In the genomic region with DNA sequence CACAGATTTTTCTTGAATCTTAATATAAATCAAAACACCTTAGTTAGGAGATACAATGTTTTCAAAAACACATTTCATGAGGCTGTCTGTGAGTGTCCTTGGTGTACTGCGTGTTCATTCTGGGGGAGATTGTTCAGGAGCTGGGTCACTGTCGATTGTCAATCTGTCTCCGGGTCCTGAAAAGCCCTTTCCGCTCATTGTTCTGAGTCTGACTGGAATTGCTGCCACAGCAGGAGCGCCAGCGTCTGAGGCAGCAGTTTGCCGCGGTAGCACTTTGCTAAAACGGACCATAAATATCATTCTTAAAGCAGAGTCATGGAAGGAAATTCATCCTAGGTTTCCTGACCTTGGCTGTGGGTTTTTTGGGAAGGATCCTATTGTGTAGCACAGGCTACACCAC, we compare ENCODE assay signal across 14 mouse cellular contexts. TPM values are rescaled to one million over a fixed set of nuclear protein-coding genes. Genes with fewer than 3 reads are reported as not detected.
DNase-seq lines count a peak whose midpoint lies in the region; ATAC-seq lines count a peak whose summit lies in the region.
"Had no signal": no experiment of that assay in that cellular context is flagged by ENCODE, and none has a peak within 500 bp of the region (broad histone marks: within the 10 kb centered on the region; RNA-seq: fewer than 3 reads in every experiment).

No protein-coding gene starts in this region.

- H3K4me3 ChIP-seq in liver, embryonic 16.5 days (ENCODE audit: low read depth, low read length): no peak overlapping the region
- no peak overlapping the region for H3K4me3 ChIP-seq in liver, embryonic 12.5 days
- no peak overlapping the region for H3K4me3 ChIP-seq in heart, embryonic 16.5 days (ENCODE audit: low read length)
- H3K4me3 ChIP-seq: stomach, embryonic 15.5 days had no signal

- H3K4me2 ChIP-seq in liver, embryonic 16.5 days (ENCODE audit: low read depth, low read length): no peak overlapping the region
- H3K4me2 ChIP-seq in liver, embryonic 12.5 days: no peak overlapping the region
- no peak overlapping the region for H3K4me2 ChIP-seq in heart, embryonic 16.5 days (ENCODE audit: low read depth, low read length)
- H3K4me2 ChIP-seq: stomach, embryonic 15.5 days had no signal

- no peaks in the 10 kb centered on the region for H3K36me3 ChIP-seq in liver, embryonic 16.5 days (ENCODE audit: control insufficient read depth, insufficient read depth)
- no peaks in the 10 kb centered on the region for H3K36me3 ChIP-seq in liver, embryonic 12.5 days
- H3K36me3 ChIP-seq in heart, embryonic 16.5 days (ENCODE audit: control insufficient read depth, insufficient read depth): no peaks in the 10 kb centered on the region
- H3K36me3 ChIP-seq: stomach, embryonic 15.5 days had no signal

- DNase-seq in adrenal gland, postnatal 14 days: peak; percentile 31
- DNase-seq in adrenal gland, postnatal 4 days (ENCODE audit: low spot score in 2 of 2): no peak
- peak; percentile 48 to 56 for DNase-seq in kidney, postnatal 36 days
- DNase-seq in right cerebral cortex, postnatal 36 days (ENCODE audit: low spot score in 2 of 2): no peak
- no peak for DNase-seq in left cerebral cortex, adult 11 months (ENCODE audit: low spot score)

- H3K27me3 ChIP-seq in liver, embryonic 16.5 days (ENCODE audit: control insufficient read depth, insufficient read depth, low read depth, low read length): no peaks in the 10 kb centered on the region
- H3K27me3 ChIP-seq in liver, embryonic 12.5 days (replicated peaks): no peaks in the 10 kb centered on the region; the same call in 1 of the 2 replicates
- H3K27me3 ChIP-seq in heart, embryonic 16.5 days (ENCODE audit: control insufficient read depth, insufficient read depth, low read length): no peaks in the 10 kb centered on the region
- H3K27me3 ChIP-seq: stomach, embryonic 15.5 days had no signal

- H3K27ac ChIP-seq in liver, embryonic 16.5 days (ENCODE audit: low read length): no peak overlapping the region
- no peak overlapping the region for H3K27ac ChIP-seq in liver, embryonic 12.5 days
- H3K27ac ChIP-seq in heart, embryonic 16.5 days (ENCODE audit: low read length): peak overlapping the region; percentile 40; the same call in 1 of the 2 replicates
- H3K27ac ChIP-seq: stomach, embryonic 15.5 days had no signal

- WGBS in liver, embryonic 16.5 days (ENCODE audit: insufficient replicate concordance): 36% methylated on average over 9 of the region's 9 CpGs
- 45% methylated on average over 9 of the region's 9 CpGs for WGBS in liver, embryonic 12.5 days (ENCODE audit: insufficient replicate concordance)
- WGBS in heart, embryonic 16.5 days: 48% methylated on average over 9 of the region's 9 CpGs

- ATAC-seq in liver, embryonic 16.5 days (ENCODE audit: low read depth): peak; percentile 19; the same call in 1 of the 2 replicates
- ATAC-seq in liver, embryonic 12.5 days: no peak
- ATAC-seq in heart, embryonic 16.5 days (replicated peaks; ENCODE audit: extremely low read depth, insufficient read depth, low FRiP score): no peak; the same call in 1 of the 2 replicates

- H3K9me3 ChIP-seq in liver, embryonic 16.5 days (replicated peaks; ENCODE audit: control insufficient read depth, low read length): no peaks in the 10 kb centered on the region
- H3K9me3 ChIP-seq in liver, embryonic 12.5 days (replicated peaks): no peaks in the 10 kb centered on the region
- H3K9me3 ChIP-seq in heart, embryonic 16.5 days (replicated peaks; ENCODE audit: control insufficient read depth, low read length): no peaks in the 10 kb centered on the region
- H3K9me3 ChIP-seq: stomach, embryonic 15.5 days had no signal

- no peak overlapping the region for H3K9ac ChIP-seq in liver, embryonic 16.5 days (ENCODE audit: low read depth, low read length)
- H3K9ac ChIP-seq in liver, embryonic 12.5 days: no peak overlapping the region
- no peak overlapping the region for H3K9ac ChIP-seq in heart, embryonic 16.5 days (ENCODE audit: low read length)
- H3K9ac ChIP-seq: stomach, embryonic 15.5 days had no signal

- H3K4me1 ChIP-seq in liver, embryonic 16.5 days (ENCODE audit: control insufficient read depth, low read depth, low read length): no peaks in the 10 kb centered on the region
- H3K4me1 ChIP-seq in liver, embryonic 12.5 days: no peaks in the 10 kb centered on the region
- H3K4me1 ChIP-seq in heart, embryonic 16.5 days (ENCODE audit: control insufficient read depth, insufficient read depth, low read length): no peaks in the 10 kb centered on the region
- H3K4me1 ChIP-seq: stomach, embryonic 15.5 days had no signal

RNA-seq across cellular contexts. Expression of a gene that starts 19.3 kb away (rescaled TPM):
- not detected in 2 replicates for total RNA-seq in adrenal gland, postnatal 14 days (2021)
- not detected for total RNA-seq in adrenal gland, postnatal 4 days (2021)
- not detected in 2 replicates for polyA plus RNA-seq in liver, embryonic 16.5 days (2015; fragmentation: Nextera tagmentation; extraction: Ambion mirVana)
- not detected in 2 replicates for polyA plus RNA-seq in liver, embryonic 12.5 days (2016; fragmentation: Nextera tagmentation; extraction: Ambion mirVana)
- polyA plus RNA-seq in heart, embryonic 16.5 days (2015; fragmentation: Nextera tagmentation; extraction: Ambion mirVana): not detected in 2 replicates
- total RNA-seq: common myeloid progenitor, adult 5-6 weeks; left cerebral cortex, postnatal 10 days; MEL had no signal
- polyA plus RNA-seq: lung, embryonic 16.5 days; stomach, embryonic 15.5 days; urinary bladder, adult 2 months had no signal

RNA-seq across cellular contexts. Expression of a gene that starts 21.9 kb away (rescaled TPM):
- total RNA-seq in adrenal gland, postnatal 14 days (2021): 1.3 and 2.9 TPM in 2 replicates
- 1 to 10 TPM; 1.2 to 1.9 TPM for total RNA-seq in adrenal gland, postnatal 4 days (2021)
- 0.13 and 0.31 TPM in 2 replicates for polyA plus RNA-seq in liver, embryonic 16.5 days (2015; fragmentation: Nextera tagmentation; extraction: Ambion mirVana)
- polyA plus RNA-seq in liver, embryonic 12.5 days (2016; fragmentation: Nextera tagmentation; extraction: Ambion mirVana): 0.04 and 0.08 TPM in 2 replicates
- polyA plus RNA-seq in heart, embryonic 16.5 days (2015; fragmentation: Nextera tagmentation; extraction: Ambion mirVana): 3.2 and 4.5 TPM in 2 replicates
- total RNA-seq: common myeloid progenitor, adult 5-6 weeks; MEL had no signal

RNA-seq across cellular contexts. Expression of a gene that starts 35.0 kb away (rescaled TPM):
- 77.0 and 93.4 TPM in 2 replicates for total RNA-seq in adrenal gland, postnatal 14 days (2021)
- 100 to 1,000 TPM in 1 of 2 experiments, 10 to 100 TPM in 1; 99.6 to 106 TPM for total RNA-seq in adrenal gland, postnatal 4 days (2021)
- 62.3 and 66.5 TPM in 2 replicates for polyA plus RNA-seq in liver, embryonic 16.5 days (2015; fragmentation: Nextera tagmentation; extraction: Ambion mirVana)
- polyA plus RNA-seq in liver, embryonic 12.5 days (2016; fragmentation: Nextera tagmentation; extraction: Ambion mirVana): 114 and 115 TPM in 2 replicates
- polyA plus RNA-seq in heart, embryonic 16.5 days (2015; fragmentation: Nextera tagmentation; extraction: Ambion mirVana): 161 and 177 TPM in 2 replicates

RNA-seq across cellular contexts. Expression of a gene that starts 57.0 kb away (rescaled TPM):
- not detected in 2 replicates for total RNA-seq in adrenal gland, postnatal 14 days (2021)
- not detected for total RNA-seq in adrenal gland, postnatal 4 days (2021)
- polyA plus RNA-seq in liver, embryonic 16.5 days (2015; fragmentation: Nextera tagmentation; extraction: Ambion mirVana): not detected in 2 replicates
- not detected in 2 replicates for polyA plus RNA-seq in liver, embryonic 12.5 days (2016; fragmentation: Nextera tagmentation; extraction: Ambion mirVana)
- 0.07 and 0.10 TPM in 2 replicates for polyA plus RNA-seq in heart, embryonic 16.5 days (2015; fragmentation: Nextera tagmentation; extraction: Ambion mirVana)
- total RNA-seq: common myeloid progenitor, adult 5-6 weeks; left cerebral cortex, postnatal 10 days; MEL had no signal
- polyA plus RNA-seq: lung, embryonic 16.5 days; urinary bladder, adult 2 months had no signal

Comparison
In these comparisons a context has a peak if more than half of its experiments do, and no peak if none do; other contexts are left out.
1. DNase-seq: peak in adrenal gland, postnatal 14 days (single experiment) and kidney, postnatal 36 days (2 of 2); none in adrenal gland, postnatal 4 days (0 of 2), right cerebral cortex, postnatal 36 days (0 of 2) and left cerebral cortex, adult 11 months (single experiment).